Mouse (Mus musculus) gastrocnemius, postnatal 4 days (tissue): Measurements from ENCODE around the gene Spred1. TPM values are rescaled to one million over a fixed set of nuclear protein-coding genes. Genes with fewer than 3 reads are reported as not detected.
A peak's percentile ranks its signal among the peaks of the same experiment; 100 is the strongest.

Experiments
- DNase-seq, 2 experiments: peaks; one replicate each; pipeline ENCODE4 v3.0.0; 2021 to 2022; ENCODE audit warnings: low spot score in 2 of 2, mixed read lengths in 2 of 2
- long read RNA-seq, 2 experiments: library from polyadenylated mRNA; stranded (forward); transcript quantifications; one replicate each; pipeline ENCODE4 v2.0.0; 2021
- total RNA-seq, 2 experiments: library from RNA; stranded (reverse); gene quantifications; 2 replicates each; pipeline ENCODE4 v1.2.3; 2021

The Spred1 gene
- total RNA-seq = 10 to 100 TPM; 37.0 to 40.3 TPM
- long read RNA-seq, experiment 1, full-length matches to known transcripts = 41 of 51 reads
- long read RNA-seq, experiment 1, partial matches to known transcripts = 1 of 51 reads
- long read RNA-seq, experiment 1, other reads (novel, unspliced or antisense) = 9 of 51 reads
- long read RNA-seq, experiment 2, full-length matches to known transcripts = 37 of 47 reads
- long read RNA-seq, experiment 2, partial matches to known transcripts = 1 of 47 reads
- long read RNA-seq, experiment 2, other reads (novel, unspliced or antisense) = 9 of 47 reads

DNA sequence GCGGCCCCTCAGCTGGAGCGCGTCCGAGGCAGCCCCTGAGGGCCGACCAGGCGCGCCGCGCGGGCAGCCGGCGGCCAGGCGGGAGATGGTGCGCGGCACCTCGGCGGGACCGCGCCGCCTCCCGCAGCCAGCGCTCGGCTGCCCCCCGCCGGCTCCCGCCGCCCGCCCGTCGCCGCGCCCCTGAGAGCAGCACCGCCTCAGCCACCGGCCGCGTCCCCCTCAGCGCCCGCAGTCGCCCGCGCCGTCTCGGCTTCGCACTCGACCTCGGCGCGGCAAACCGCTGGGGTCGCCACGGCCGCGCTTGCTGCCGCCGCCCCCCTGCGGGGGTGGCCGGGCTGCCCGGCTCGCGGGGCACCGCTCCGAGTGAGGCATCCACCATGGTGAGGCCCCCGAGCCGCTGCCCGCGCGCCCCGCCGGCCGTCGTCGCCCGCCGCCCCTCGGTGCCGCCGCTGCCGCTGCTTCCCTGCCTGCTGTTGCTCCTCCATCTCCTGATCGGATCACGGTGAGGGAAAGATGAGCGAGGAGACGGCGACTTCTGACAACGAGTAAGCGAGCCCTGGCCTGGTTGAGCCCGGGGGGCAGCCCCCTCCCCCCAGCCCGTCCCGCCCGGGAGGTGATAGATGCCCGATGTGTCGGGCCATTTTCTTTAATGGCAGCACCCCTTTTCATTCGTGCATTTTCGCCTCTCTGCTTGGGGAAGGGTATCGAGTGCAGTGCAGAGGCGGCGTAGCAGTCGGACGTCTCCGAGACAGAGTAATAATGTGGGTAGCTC, at the start of gene Spred1:
TSS of gene Spred1 (plus strand) at position 163 of the 772 bp plus-strand sequence.
- DNase-seq = peak; percentile 49 to 54

DNA sequence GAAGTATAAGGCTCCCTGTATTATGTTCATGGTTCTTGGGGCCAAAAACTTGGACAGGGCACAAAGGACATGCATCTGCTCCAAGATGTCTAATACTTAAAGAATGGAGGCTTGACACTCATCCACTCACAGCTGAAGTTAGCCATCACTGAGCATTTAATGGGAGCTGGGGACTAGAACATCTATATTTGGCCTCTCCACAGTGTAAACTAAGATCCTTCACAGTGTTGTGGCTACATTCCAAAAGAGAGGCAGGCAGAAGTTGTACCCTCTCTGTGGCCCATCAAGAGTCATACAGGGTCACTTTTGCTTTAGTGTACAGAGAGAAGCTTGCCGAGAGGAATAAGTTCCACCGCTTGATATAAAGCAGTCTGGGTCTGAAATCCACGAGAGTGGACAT, 49.6 kb upstream of the Spred1 start:
- DNase-seq = no peak

DNA sequence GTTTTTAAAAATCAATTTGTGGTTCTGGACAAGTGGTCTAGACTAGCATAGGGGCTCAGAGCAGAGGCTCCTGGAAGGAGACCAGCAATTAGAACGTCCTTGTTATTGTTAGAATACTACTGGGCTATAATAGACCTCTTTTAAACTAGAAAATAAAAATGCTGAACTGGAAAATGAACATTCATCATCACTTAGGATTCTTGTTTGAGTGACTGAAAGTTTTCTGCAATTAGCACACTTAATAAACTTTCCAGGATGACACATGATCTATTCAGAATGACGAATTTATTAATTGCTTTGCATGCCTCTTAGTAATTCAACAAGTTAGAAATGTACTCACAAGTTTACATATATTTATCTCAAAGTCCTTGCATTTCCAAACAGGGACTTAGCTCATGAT, 42.5 kb upstream of the Spred1 start:
- no peak for DNase-seq

DNA sequence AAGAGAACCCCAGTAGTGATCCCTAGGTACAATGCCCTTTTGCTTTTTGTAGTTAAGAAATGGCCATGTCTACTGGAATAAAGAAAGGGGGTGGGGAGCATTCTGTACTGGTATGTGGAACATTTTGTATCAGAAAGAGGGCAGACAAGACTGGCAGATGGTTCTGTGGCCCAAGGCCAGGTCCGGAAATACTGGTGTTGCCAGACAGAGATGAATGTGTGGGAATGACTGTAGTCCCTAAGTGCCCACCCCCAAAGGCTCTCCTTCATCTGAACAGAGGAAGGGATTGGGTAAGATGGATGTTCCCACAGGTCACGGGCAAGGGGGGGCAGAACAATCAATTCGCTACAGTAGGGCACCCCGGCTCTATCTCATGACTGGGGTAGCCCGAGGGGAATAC, 41.6 kb upstream of the Spred1 start:
- DNase-seq = no peak

DNA sequence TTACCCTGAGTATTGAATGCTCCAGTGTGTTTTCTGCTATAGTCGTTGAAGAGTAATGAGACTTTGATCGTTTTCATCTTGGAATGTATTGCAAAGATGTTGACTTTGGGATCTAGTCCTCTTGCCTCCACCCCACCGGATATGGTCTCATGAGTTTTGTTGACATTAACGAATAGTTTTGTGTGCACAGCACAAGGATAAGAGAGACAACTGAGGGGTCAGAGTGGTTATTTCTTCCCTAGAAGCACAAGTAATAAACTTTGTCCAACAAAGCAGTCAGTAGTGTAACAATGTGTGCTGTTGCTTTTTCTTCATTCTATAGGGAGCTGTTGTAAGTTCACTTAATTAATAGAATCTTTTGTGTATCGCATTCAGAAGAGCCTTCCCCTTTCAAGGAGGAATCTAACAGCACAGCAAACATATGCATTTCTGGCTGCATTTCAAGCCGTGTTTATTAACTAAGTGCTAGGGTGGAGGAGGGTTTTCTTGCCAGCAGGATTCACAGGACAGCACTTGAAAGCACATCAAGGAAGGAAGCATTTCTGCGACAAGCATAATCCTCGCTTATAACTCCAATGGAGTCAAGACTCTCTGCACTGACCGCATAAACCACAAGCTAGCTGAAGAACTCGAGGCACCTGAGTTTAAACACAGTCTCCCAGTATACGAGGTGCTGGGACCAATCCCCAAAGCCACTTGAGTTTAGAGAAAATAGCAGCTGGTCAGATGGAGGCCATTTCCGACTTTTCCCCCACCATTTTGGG, 35.0 kb upstream of the Spred1 start:
- DNase-seq = no peak

DNA sequence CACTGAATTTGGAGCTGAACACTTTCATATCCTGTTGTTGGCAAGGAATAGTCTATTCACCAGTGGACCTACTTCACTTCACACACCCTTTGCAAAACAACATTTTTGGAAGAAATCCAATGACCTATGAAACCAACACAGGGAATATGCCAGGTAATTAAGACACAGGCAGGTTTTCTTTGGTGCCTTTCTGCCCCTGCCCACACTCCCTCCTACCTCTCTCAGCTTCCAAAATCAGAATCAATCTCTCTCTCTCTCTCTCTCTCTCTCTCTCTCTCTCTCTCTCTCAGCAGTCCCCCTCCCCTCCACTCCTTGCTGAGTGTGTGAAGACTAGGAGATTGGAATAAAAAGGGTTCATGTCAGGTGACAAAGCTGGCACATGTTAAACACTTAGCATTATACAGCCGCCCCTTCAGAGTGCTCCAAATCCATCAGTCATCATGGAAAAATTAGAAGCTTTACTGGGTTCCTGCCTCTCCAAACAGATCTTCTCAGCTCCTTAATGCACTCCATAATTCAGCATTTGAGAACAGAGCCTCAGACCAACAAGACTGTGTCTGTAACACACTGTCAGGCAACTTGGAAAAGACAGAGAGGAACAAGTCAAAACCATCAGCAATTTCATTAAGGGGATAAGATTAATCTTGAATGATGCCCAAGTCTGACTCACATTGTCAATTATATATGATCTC, 34.3 kb upstream of the Spred1 start:
- no peak for DNase-seq

DNA sequence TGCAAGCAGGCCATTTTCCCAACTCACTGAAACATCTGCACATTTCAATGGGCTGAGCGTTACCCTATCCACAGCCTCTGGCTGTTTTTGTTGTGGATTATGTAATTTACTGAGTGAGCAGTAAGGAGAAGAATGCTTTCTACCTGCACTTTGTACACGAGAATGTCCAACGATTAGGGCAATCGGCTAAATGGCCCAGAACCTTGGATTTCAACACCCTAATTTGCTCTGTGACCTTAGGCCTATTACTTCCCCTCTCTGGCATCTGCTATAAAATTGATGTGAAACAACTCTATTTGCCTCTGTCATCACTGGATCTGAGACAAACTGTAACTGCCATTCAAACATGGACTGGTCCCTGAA, 33.7 kb upstream of the Spred1 start:
- DNase-seq = no peak

DNA sequence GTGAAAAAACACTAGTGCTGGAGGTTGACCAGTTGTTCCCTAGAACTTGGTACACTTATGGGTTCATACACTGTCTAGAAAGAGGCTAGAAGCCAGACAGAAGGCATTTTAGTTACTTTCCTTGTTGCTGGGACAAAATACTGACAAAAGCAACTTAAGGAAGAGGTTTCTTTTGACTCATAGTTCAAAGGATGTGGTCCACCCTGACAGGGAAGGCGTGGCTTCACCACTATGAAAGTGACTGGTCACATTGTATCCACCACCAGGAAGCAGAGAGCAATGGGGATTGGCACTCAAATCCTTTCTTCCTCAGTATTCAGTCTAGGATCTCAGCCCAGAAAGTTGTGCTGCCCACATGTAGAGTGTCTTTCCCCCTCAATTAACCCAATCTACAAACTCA, 31.7 kb upstream of the Spred1 start:
- DNase-seq = no peak

DNA sequence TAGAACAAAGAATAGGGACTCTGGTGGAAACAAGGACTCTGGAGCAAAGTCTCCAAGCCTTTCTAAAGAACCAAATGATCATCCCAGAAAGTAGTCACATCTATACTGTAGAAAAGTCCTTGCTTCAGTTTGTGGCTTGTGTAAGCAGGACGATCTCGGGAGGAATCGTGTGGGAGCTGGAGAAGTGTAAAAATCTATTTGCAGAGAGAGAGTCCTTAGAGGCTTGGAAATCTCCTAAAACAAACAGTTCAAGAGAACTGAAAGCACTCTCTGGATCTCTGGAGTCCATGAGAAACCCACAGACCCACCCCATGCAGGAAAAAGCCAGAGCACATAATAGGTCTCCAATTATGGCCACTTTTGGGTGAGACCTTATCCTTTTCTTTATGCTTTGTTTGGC, 31.1 kb upstream of the Spred1 start:
- no peak for DNase-seq

DNA sequence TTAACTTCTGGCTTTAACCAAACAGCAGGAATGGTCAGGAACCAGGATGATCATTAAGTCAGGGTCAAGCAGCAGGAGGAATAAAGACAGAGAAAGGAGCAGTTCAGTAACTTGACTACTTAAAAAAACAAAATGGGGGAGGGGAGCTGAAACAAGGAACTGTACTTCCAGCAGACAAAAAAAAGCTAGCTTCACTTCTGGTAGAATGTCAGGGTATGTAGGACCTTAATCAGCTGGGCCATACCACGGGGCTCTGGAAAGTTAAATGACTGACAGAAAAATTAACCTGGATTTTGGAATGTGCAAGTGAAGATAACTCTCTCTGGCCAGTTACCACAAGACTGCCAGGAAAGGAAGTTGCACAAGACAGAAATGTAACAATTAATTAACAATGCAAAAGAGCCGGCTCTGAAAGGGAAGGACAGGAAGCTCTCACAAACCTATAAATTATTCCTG, 28.2 kb upstream of the Spred1 start:
- DNase-seq = no peak

DNA sequence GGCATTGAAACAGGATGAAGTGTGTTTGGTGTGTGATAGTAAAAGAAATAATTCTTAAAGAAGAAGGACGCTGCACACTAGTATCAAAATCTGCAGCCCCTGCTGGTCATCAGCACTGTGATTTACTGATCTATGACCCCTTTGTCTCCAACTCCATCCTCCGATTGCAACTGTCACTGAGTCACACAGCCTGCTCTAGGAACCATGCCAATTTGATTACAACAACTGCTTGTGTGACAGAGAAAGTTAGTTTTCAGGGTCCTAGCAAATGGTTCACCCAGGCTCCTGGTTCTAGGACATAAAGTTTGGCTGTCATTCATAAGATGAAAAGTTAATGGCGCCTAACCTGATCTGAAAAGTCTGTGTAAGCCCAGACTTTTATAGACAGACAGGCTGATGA, 25.7 kb upstream of the Spred1 start:
- no peak for DNase-seq

DNA sequence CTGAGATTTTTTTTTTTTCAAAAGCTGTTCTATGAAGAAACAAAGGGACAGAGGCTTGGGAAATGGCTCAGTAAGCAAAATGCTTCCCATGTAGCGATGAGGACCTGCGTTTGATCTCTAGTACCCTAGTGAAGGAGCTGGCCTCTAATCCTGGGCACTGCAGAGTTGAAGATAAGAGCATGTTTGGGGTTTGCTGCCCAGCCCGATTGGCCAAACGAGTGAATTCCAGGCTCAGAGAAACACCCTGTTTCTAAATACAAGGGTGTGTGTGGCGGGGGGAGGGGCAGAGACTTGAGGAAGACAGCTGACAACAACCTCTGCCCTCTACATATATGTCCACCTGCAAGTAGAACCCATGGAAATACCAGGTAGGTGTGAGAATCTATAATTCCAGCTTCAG, 23.9 kb upstream of the Spred1 start:
- no peak for DNase-seq

DNA sequence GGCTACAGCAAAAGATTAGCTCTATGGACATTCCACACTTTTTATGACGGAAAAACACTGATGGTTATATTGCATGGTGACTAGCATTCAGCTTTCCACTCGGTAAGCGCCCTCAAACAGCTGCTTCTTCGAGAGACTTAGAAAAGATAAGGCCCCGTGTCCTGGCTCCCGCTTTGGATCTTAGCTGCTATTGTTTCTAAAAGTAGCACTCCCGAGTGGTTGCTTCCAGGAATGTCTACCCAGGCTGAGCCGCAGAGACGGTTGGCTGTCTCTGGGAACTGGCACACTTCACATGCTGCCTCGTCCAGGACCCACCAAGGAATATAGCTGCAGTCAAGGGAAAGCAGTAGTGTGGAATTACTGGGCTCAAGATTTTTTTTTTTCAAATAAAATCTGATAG, 21.9 kb upstream of the Spred1 start:
- no peak for DNase-seq

DNA sequence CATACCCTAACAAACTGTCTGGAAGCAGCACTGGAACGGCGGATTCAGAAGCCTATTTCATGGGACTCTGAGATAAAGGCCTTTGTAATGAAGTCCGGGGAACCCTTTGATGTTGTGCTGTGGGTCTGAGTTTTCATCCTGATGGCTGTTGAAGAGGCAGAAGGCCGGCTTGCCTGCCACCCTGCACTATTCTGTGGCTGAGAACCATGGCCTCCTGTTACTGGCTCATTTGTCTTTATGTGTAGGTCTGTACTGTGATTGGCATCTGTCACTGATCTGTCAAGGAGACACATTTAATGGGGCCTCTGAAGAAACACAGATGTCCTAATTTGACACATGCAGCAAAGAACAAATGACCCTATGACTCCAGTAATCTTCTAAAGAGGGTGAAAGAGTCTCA, 17.7 kb upstream of the Spred1 start:
- DNase-seq = no peak

DNA sequence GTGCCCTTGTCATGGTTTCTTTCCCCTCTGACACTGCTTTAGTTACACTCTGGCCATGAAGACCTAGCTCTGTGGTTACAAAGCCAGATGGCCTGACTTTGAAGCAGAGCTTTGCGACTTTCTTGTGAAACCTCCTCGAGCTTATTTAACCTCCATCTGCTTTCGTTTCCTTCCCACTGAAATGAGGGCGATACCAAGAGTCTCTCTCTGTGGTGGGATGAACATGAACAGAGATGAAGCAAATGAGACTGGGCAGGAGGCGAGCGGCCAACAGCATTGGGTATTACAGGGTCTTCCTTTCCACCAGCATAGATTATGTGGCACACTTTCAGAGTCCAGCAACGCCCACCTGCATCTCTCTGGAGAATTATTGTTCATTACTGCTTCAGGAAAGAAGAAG, 15.8 kb upstream of the Spred1 start:
- no peak for DNase-seq

DNA sequence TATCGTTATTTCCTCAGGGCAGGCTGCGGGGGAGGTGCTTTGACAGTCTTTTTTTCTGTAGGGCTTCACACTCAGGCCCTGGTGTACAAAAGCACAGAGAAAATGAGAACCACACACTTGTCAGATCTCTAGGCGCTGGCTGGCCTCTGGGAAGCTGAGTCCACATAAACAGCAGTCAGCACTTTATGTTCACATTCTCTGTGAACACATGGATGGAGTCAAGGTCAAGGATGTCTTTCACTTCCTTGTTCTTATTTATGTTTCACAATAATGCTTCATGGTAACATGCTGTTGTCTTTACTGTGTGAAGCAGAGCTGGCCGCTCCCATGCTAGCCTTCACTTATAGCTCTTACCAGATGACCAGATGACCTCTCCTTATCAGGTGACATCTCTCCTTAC, 13.1 kb upstream of the Spred1 start:
- no peak for DNase-seq

DNA sequence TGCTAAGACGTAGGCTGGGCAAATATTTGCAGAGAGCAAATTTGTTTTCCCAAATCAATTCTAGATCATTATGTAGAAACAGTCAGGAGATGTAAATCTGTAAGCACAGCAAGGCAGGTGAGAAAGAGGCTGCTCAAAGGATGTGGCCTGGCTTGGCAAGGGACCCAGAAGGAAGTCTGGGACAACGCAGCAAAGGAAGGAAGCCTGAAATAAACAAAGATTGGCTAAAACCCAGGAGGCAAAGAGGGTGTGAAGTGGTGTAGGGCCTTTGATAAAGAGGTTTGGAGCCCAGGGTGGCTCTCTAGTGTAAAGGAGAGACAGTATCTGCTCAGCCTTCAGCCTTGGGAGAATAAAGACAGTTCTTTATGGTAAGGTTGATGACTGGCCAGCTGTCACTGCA, 11.9 kb upstream of the Spred1 start:
- no peak for DNase-seq

DNA sequence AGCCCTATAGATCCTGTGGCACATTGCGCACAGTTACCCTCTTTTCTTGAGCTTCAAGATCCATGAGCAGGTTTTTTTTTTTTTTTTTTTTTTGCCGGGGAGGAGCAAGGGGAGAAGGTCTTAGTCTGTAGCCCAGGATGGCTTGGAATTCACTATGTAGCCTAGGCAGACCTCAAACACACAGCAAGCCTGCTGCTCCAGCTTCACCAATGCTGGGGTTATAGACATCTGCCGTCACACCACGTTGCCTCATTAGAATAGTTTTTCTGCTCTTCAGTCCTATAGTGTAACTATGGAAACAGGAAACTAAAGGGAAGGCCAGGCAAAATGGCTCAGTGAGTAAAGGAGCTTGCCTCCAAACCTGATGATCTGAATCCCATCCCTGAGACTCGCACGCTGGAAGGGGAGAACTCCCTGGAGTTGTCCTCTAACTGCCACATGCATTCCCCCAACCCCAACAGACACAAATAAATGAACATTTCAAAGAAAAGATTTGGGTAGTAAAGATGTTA, 10.8 kb upstream of the Spred1 start:
- no peak for DNase-seq

DNA sequence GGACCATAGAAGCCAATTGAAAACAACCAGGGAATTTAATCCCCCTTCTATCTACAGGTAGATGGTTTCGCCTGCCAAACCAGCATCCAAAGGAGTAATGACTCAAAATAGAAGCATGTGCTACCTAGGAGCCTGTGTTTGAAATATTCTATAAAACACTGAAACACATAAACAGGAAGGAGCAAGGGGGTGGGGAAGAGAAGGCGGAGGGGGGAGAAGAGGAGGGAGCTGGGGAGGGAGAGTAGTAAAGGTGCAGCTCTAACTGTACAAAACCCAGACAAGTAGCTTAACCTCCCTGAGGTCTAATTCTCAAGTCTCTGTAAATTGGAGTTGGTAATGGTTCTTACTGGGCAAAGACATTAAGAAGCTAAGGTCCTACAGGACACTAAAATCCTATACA, 7.9 kb upstream of the Spred1 start:
- no peak for DNase-seq

DNA sequence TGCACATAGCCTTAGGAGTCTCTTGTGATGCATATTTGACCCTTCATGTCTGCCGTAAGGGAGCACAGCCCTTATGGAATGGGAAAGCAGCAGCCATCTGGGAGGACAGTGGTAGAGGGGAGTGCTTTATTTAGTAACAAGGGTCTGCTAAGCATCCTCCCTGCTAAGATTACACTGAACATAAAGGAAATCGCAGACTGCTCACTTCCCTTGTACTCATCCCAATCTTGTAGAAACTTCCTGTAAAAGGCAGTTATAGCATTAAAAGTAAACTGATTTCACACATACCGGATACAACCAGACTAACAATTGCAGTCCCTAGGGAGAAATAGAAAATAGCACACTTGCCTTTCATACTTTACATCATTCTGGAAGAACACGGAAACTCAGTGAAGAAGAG, 7.4 kb upstream of the Spred1 start:
- no peak for DNase-seq

DNA sequence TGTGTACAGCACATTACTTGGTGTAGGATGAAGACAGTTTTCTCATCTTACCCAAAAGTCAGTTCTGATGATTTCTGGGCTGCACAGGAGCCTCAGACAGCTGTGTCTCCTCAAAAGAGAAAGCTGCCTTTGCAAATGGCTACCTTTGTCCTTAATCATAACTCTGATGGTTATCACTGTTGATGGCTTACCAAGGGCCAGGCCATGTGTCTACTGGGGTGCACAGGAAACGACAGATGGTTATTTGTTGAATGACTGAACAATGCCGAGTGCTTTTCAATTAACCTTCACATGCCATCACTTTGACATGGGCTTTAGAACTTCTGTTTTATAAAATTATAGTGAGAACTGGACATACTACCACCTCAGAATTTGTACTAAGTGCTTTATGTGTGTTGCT, 2.7 kb upstream of the Spred1 start:
- DNase-seq = no peak
